Mouse (Mus musculus): ENCODE results near the gene Gm4070.
"Not testable (repeated sequence)": the region's sequence is repeated elsewhere in the genome, so short reads cannot be mapped to it uniquely, and the experiment has no call there.

GRCm38 (mm10) chr7:105945238-105945637 lies 8.5 kb downstream of the Gm4070 start:
- not testable (repeated sequence) for TF ChIP-seq POLR2A (IDR thresholded peaks at IDR 0.05; ENCODE audit: insufficient read length, low read depth); TCF12 (IDR thresholded peaks at IDR 0.05; ENCODE audit: insufficient read depth, poor library complexity, severe bottlenecking); USF1 (IDR thresholded peaks at IDR 0.05; ENCODE audit: low read depth); MYOG (IDR thresholded peaks at IDR 0.05; ENCODE audit: control insufficient read depth in 1 of 3, insufficient read depth in 1 of 3, insufficient read length in 2 of 3, low read depth in 2 of 3); POLR2AphosphoS2 (IDR thresholded peaks at IDR 0.05; ENCODE audit: insufficient read length, low read depth)
